Mouse (Mus musculus): Measurements from ENCODE around the gene Fam78a. TPM values are rescaled to one million over a fixed set of nuclear protein-coding genes. Genes with fewer than 3 reads are reported as not detected.
"Not testable (repeated sequence)": the region's sequence is repeated elsewhere in the genome, so short reads cannot be mapped to it uniquely, and the experiment has no call there.

The Fam78a gene
- total RNA-seq, 2 experiments from 2014 or later, result 3.4 to 4.2 TPM

DNA sequence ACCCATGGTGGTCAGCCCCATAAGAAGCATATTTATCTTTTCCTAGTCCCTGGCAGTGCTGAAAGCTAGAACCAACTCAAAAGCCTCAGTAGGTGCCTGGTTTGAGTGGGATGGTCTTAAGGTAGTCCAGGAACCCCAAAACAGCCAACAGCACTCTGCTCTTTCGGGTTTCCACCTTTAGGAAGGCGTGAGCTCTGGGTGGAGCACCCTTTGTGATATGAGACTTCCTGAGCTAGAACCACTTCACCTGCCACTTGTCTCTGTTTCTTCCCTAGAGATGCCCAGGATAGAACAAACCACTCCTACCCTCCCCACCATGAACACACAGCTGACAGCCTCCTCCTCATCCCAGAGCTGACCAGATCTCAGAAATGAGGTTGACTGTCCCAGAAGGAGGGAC is 27.3 kb downstream of the Fam78a start:
- intact Hi-C loops (cut with DNase I), result no loop called here

DNA sequence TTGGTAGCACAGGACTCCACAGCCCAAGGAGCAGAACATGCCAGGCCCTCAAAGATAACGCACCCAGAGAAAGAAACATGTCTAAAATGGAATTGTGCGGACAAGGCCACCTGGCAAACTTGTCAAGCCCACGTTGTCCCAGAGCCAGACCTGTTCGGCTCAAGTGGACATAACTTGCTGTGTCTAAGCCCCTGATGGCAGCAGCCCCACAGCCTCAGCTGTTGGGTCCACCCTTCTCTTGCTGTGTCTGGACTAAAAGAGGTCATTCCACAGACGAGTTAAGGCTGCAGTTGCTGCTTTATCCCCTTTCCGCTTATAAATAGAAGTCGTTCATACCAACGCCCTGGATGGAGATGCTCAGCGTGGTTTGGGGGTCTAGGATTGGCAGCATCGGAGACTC is 28.1 kb downstream of the Fam78a start:
- no peak for DNase-seq (ENCODE audit: low spot score in 2 of 2)
- intact Hi-C loops (cut with DNase I), result no loop called here

More for the DNA sequence above, 27.3 kb downstream of the Fam78a start:
- no peak for DNase-seq (ENCODE audit: low spot score in 2 of 2)

DNA sequence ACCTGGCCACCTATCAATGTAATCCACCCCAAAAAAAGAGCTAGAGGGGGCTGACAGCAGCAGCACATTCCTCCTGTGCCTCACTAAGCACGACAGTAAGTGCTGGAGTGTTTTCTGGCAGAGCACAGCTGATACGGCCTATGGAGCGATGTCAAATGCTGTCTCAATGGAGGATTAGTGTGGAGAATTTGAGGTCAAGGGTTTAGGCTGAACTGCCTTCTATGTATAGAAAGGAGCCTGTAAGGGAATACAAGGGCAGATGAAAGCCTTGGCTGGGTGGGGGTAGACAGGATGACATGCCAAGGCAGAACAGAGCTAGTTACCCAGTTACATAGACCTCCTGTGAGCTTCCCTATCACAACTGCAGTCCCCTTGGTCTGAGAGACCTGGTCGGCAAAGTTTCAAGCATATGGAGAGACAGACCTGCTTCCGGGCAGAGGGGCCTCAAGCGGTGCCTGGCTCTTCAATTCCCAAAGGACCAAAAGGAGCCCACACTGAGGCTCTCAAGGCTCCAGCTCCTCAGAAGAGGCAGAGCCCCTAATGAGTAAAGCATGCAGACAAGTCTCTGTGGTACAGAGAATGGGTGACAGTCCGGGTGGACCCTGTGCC is 29.2 kb downstream of the Fam78a start:
- DNase-seq (ENCODE audit: low spot score in 2 of 2), result no peak
- intact Hi-C loops (cut with DNase I), result no loop called here

DNA sequence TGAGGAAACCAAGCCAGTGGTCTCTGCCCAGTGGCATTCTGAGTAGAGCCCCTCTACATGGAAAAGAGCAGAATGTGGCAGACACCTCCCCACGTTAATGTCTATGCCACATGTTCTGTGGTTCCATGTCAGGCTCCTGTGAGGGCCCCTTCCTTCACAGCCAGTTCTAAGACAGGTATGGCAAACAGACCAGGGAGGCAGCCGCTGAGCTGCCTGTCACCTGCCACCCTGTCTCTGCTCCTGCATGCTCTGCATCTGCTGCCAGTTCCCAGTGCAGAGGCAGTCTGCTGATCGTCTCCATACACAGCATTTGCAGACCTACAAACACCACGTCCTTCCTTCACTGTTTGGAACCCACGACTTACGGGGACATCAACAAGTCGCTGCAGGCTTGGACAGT is 32.2 kb downstream of the Fam78a start:
- intact Hi-C loops (cut with DNase I), result no loop called here

DNA sequence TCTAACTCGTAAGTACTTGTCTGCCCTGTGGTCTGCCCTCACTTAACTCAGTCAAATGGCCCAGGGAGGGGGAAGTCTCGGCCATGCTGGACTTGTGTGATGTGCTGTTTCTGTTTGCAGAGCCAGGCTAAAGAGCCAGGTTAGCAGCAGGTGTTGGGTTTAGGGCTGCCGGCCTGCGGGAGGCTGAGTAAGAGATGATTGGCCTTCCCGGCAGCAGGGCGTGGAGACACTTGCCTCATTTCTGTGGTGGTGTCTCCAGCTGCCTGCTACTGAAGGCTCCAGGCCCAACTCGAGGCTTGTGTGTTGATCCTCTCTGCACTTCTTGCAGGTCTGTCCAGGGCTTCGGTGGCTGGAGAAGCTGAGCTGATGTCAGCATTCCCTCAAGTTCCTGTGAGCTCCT is 32.9 kb downstream of the Fam78a start:
- no peak for DNase-seq (ENCODE audit: low spot score in 2 of 2)
- intact Hi-C loops (cut with DNase I), result no loop called here

More for the DNA sequence above, 32.2 kb downstream of the Fam78a start:
- DNase-seq (ENCODE audit: low spot score in 2 of 2), result no peak

DNA sequence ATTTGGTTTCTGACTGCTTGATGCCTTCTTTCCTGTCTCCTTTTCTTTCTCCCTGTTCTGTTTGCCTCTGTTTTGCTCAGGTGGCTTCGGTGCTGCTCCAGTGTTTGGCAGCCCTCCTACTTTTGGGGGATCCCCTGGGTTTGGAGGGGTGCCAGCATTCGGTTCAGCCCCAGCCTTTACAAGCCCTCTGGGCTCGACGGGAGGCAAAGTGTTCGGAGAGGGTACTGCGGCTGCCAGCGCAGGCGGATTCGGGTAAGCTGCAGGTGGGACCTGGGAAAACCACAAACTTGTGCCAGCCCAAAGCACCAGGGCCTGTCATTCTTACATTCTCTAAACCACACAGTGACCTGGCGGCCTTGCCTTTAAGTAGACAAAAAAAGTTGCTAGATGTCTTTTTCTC is 37.3 kb downstream of the Fam78a start:
- DNase-seq (ENCODE audit: low spot score in 2 of 2), result no peak
- intact Hi-C loops (cut with DNase I), result no loop called here

DNA sequence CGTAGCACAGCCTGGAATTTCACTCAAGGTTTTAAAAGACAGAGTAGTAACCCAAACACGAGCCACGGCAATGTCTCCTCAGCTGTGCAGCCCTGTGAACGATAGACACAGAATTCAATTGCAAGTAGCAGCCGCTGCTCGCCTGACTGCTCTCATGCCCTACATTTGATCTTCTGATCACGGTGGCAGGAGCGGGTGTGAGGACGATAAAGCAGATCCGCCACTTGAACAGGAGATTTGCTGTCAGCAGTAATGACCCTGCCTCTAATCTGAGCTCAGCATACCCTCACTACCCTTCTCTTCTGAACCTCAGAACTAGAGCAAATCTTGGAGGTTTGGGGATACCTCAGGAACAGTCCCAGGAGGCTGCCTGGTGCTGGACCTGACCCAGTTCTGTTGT is 38.6 kb downstream of the Fam78a start:
- DNase-seq (ENCODE audit: low spot score in 2 of 2), result no peak
- intact Hi-C loops (cut with DNase I), result no loop called here

DNA sequence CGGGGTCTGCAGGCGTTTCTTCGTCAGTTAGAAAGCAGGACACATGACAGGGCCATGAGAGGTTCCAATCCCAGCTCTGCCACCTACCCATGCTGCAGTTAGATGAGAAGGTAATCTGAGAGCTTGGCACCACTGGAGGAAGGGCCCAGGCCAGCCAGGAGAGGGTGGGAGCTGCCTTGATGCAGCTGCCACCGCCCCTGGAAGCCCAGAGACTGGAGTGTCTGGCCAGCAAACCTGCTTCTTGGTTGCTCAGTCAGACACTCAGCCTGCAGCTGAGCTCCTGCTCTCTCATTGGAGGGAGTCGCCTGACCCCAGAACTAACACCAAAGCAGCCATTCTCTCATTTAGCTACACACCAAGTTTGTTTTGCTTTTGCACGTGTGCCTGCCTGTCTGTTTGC is 39.3 kb downstream of the Fam78a start:
- DNase-seq (ENCODE audit: low spot score in 2 of 2), result no peak
- intact Hi-C loops (cut with DNase I), result no loop called here

DNA sequence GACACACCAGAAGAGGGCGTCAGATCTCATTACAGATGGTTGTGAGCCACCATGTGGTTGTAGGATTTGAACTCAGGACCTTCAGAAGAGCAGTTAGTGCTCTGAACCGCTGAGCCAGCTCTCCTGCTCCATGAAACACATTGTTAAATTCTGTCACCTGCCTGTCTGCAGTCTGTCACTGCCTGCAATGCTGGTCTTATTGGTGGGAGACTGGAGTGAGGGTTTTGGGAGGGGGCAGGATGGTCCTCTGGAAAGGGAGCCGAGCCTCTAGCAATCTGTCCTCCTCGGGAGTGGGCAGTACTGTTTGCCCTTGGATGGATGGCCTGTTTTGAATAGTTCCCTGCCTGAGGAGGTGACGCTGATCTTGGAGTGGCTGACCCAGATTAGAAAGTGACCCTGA is 40.8 kb downstream of the Fam78a start:
- no peak for DNase-seq (ENCODE audit: low spot score in 2 of 2)
- intact Hi-C loops (cut with DNase I), result no loop called here

DNA sequence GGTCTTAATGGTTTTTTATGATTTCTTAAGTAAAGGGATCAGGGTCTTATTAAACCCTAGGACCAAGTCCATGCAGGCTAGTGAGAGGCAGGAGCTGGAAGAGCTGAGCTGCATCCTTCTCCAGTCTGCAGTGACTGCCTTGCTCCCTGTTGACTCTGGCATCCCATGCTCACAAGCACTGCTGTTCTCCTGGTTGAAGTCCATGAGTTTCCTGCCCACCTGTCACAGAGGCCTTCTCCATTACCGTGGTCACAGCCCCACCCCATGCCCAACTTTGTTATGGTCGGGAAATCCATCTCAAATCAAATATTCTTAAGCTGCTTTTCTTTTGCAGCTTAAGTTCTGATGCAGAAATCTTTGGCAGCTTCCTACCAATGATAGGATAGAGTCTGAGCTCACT is 43.6 kb downstream of the Fam78a start:
- no peak for DNase-seq (ENCODE audit: low spot score in 2 of 2)
- intact Hi-C loops (cut with DNase I), result no loop called here

DNA sequence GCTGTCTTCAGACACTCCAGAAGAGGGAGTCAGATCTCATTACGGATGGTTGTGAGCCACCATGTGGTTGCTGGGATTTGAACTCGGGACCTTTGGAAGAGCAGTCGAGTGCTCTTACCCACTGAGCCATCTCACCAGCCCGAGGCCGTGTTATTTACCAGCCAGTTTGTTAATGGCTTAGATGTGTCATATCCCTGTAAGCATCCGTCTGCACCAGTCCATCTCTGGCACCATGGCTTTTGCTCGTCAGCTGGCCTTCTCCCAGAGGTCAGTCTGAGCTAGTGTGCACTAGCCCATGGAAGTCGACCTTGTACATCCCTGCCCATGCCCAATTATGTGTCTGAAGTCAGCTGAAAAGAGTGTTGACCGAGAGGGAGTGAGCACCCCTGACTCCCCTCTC is 44.0 kb downstream of the Fam78a start:
- intact Hi-C loops (cut with DNase I), result not testable (repeated sequence)

DNA sequence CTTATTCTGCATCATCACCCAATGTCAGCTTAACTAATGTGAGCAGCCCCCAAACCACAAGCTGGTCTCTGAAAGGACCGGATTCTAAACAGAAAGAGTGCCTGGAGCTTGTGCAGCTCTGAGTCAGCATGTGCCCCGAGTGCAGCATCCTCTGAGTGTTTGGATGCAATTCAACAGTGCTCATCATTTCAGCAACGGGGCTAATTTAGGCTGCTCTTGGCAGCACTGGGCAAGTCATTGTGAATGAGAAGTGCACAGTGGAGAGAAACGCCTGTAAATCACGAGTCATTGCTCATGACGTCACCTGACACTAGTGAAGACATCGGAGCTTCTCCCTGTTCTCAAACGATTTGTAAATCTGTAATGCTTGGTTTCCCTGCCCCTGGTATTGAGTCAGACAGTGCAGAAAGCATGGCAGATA is 46.0 kb downstream of the Fam78a start:
- intact Hi-C loops (cut with DNase I), result no loop called here
- peak; percentile 37 to 79 for DNase-seq (ENCODE audit: low spot score in 2 of 2)

More for the DNA sequence above, 44.0 kb downstream of the Fam78a start:
- DNase-seq (ENCODE audit: low spot score in 2 of 2), result not testable (repeated sequence)

DNA sequence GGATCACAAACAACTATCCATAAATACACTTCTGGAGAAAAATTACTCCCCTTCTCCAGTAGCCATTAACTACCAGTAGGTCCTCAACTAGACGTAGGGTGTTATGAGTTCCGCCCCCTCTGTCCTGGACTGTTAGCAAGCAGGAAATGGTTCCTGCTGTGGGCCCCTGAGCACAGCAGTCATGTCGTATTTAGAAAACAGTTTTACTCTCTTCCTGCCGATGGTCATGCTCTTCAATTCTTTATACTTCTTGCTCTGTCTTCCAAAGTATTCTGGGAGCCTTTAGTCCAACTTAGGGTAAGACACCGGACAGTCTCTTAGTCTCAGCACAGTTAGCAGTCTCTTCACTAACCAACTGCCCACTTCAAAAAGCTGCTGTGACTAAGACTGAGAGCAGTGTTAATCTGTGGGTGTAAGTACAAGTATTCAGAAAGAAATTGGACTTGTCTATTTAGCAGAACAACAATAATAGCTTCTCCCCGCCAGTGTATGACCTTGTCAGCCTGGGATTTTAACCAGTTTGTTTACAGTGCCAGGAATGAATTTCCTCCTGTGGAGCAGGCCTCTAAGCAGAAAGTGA is 47.3 kb downstream of the Fam78a start:
- intact Hi-C loops (cut with DNase I), result no loop called here
- DNase-seq (ENCODE audit: low spot score in 2 of 2), result no peak

DNA sequence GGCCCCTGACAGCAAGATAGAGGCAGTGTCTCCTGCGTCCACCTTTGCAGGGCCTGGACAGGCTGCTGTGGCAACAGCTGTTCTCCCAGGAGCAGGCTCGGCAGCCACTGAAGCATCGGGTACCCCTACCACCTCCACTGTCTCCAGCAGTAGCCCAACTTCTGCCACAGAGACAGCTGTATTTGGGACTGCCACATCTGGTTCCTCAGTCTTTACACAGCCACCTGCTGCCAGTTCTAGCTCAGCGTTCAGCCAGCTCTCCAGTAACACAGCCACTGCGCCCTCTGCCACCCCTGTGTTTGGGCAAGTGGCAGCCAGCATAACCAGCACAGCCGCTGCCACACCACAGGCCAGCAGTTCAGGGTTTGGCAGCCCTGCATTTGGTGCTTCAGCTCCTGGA is 50.5 kb downstream of the Fam78a start:
- intact Hi-C loops (cut with DNase I), result loop anchor here (5.0 kb wide), 1 partner anchor 98 kb away; no protein-coding TSS in a partner anchor
- DNase-seq (ENCODE audit: low spot score in 2 of 2), result no peak

DNA sequence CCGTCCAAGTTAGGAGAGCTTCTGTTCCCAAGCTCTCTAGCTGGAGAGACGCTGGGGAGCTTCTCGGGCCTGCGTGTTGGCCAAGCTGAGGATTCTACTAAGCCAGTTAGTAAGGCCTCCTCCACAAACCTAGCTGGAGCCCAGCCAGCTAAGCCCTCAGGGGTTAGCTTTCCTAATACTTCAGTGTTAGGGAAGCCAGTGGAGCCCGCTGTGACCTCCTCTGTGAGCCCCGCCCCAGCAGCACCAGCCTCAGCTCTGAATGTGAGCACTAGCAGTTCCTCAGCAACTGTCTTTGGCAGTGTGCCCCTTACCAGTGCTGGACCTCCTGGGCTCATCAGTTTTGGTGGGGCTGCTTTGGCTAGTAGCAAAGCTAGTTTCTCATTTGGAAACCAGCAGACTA is 51.2 kb downstream of the Fam78a start:
- no peak for DNase-seq (ENCODE audit: low spot score in 2 of 2)

DNA sequence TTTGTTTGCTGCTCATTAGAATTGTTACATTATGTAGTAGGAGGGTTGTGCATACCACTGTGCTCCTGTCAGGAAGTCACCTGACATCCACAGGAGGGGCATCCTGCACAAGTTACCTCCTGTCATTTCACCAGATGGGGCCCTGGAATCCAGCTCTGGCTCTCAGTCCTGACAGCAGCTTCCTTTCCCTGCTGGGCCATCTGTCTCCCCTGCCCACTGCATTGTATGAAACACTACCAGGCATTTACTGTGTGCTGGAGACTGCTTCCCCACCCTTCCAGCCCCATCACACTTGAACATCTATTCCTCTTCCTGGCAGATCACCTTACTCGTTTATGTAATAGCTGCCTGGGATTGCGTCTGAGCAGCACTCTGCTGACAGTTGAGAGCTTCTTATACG is 55.0 kb downstream of the Fam78a start:
- intact Hi-C loops (cut with DNase I), result loop anchor here (5.0 kb wide), 1 partner anchor 103 kb away; no protein-coding TSS in a partner anchor
- DNase-seq (ENCODE audit: low spot score in 2 of 2), result peak in 1 of 2 experiments; percentile 28

More for the DNA sequence above, 51.2 kb downstream of the Fam78a start:
- intact Hi-C loops (cut with DNase I), result loop anchor here (5.0 kb wide), 1 partner anchor 99 kb away; no protein-coding TSS in a partner anchor

DNA sequence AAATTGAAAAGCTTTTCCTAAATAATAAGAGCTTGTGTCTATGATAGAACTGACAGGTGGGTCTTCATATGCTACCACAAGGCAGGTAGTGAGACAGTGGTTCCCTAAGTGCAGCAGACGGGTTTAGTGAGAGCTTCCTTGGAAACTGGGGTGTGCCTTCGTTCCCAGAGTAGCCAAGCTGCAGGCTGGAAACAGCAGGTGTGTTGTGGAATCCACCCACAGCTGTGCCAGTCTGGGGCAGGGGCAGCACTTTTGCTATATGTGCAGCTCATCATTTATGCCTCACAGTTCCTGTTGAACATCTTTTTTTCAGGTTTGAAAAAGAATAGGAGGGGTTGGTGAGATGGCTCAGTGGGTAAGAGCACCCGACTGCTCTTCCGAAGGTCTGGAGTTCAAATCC is 60.3 kb downstream of the Fam78a start:
- DNase-seq (ENCODE audit: low spot score in 2 of 2), result no peak
- intact Hi-C loops (cut with DNase I), result no loop called here

DNA sequence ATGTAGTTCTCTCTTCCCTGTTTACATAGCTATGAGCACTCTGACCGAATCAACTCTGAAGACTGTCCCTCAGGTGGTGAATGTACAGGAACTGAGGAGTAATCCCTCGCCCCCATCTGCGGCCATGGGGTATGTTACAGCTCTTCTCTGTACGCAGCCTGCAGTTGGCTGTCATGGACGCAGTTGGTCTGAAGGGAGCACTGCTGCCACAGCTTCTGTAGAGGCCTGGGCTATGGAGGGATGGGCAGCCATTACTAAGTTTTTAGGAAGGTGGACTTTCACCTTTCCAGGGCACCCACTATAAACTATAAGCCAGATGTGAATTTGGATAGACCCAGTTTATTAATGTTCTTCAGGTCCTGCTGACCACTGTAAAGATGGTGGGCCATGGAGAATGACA is 64.4 kb downstream of the Fam78a start:
- intact Hi-C loops (cut with DNase I), result no loop called here
- no peak for DNase-seq (ENCODE audit: low spot score in 2 of 2)

DNA sequence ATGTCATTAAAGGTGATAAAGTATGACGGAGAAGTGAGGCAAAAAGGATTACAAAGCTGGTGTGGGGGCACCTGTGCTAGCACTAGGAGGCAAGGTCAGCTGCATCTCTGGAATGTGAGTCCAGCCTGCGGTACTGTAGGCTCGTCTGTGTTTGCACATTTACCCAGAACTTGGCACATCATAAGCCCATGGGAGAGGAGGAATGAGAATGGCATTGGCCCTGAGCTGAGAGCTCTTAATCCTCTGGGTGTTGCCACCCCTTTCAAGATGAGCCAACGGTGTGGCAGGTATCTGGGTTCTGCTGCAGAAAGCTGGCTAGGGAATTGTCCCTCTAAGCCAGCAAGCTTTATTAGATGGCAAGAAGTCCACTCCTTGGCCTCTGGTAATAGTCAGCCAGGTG is 65.0 kb downstream of the Fam78a start:
- no peak for DNase-seq (ENCODE audit: low spot score in 2 of 2)
- intact Hi-C loops (cut with DNase I), result no loop called here

DNA sequence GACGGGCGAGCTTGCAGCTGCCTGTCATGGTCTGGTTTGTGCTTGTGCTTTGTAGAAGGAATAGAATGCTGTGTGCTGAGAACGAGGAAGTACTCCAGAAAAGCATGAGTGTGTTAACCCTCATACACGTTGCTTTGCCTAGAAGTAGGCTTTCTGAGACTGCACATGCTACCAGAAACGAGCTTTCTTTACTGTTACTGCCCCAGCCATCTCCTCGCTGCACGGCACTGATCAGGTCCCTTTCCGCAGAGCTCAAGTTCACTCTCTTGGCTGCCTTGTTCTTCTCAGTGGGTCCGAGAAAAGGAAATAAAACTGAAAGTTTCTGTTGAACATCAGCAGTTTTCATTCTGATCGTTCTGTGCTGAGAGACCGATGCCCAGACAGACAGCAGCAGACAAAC is 75.9 kb downstream of the Fam78a start:
- intact Hi-C loops (cut with DNase I), result no loop called here
- no peak for DNase-seq (ENCODE audit: low spot score in 2 of 2)

DNA sequence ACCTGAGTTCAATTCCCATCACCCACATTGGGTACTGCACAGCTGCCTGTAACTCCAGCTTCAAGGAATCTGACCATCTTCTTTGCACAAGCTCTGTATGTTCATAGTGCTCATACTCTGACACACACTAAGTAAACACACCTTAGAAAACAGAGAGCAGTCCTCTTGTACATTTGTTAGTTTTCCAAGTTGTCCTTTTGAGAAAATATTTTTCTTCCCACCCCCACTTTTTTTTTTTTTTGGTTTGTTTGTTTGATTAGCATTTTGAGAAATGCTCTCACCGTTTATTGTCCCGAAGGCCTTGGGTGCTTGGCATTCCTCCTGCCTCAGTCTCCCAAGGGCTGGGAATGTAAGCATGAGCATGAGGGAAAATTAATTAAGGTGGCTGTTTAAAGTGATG is 76.3 kb downstream of the Fam78a start:
- DNase-seq (ENCODE audit: low spot score in 2 of 2), result no peak
- intact Hi-C loops (cut with DNase I), result no loop called here

Data from left cerebral cortex, postnatal 14 days (tissue).